Mouse (Mus musculus) heart, adult 2 months (tissue): ENCODE measurements around the gene Syngr2. TPM values are rescaled to one million over a fixed set of nuclear protein-coding genes. Genes with fewer than 3 reads are reported as not detected.
A peak's percentile ranks its signal among the peaks of the same experiment; 100 is the strongest.

Experiments used
- DNase-seq, 2 experiments: peaks; one replicate each; pipeline ENCODE4 v3.0.0; 2021
- H3K27ac ChIP-seq: fragments of 200-600 bp; 2 replicates; pipeline ENCODE4 v1.8.1; 2022
- H3K27me3 ChIP-seq: fragments of 200-500 bp; 2 replicates; pipeline ENCODE4 v1.6.1; 2012; ENCODE audit warnings: mild to moderate bottlenecking, low read length, inconsistent platforms, mixed read lengths; ENCODE audit not compliant: control insufficient read depth, insufficient read depth
- H3K36me3 ChIP-seq: fragments of 200-500 bp; 2 replicates; pipeline ENCODE4 v1.6.1; 2012; ENCODE audit warnings: low read length, inconsistent platforms; ENCODE audit not compliant: control insufficient read depth, insufficient read depth
- H3K4me1 ChIP-seq: fragments of 200-500 bp; 2 replicates; pipeline ENCODE4 v1.6.1; 2011; ENCODE audit warnings: low read length; ENCODE audit not compliant: control insufficient read depth, insufficient read depth
- H3K4me3 ChIP-seq: fragments of 200-600 bp; 2 replicates; pipeline ENCODE4 v1.8.1; 2022
- H3K79me2 ChIP-seq: fragments of 200-500 bp; replicated peaks from 2 replicates; pipeline ENCODE4 v1.6.1; 2012; ENCODE audit warnings: mild to moderate bottlenecking, inconsistent platforms, low read length, moderate library complexity, mixed read lengths; ENCODE audit not compliant: control insufficient read depth, insufficient read depth
- H3K9ac ChIP-seq: fragments of 200-500 bp; 2 replicates; pipeline ENCODE4 v1.6.1; 2012; ENCODE audit warnings: low read depth, mild to moderate bottlenecking, control low read depth, inconsistent platforms, low read length, mixed read lengths
- CTCF ChIP-seq: fragments of 200-600 bp; IDR thresholded peaks from 2 replicates; pipeline ENCODE4 v1.8.1; 2022; ENCODE audit warnings: antibody characterized with exemption, mild to moderate bottlenecking, moderate library complexity
- EP300 ChIP-seq: fragments of 200-500 bp; IDR thresholded peaks from 2 replicates; pipeline ENCODE4 v1.6.1; 2011; ENCODE audit warnings: low read depth, low read length, control low read depth; ENCODE audit not compliant: insufficient read depth
- POLR2A ChIP-seq: fragments of 200-500 bp; IDR thresholded peaks from 2 replicates; pipeline ENCODE4 v1.6.1; 2011; ENCODE audit warnings: mild to moderate bottlenecking, low read depth, low read length, control low read depth; ENCODE audit not compliant: insufficient read depth
- WGBS: fragments of 180-500 bp; shearing (Covaris S2); methylation state at CpG from one replicate; pipeline ENCODE4 v1.1.7; 2018; 5-methylcytosine and 5-hydroxymethylcytosine counted together
- intact Hi-C: fragments of 180-260 bp; cut with DNase I; formaldehyde crosslinking; loops from one replicate; pipeline ENCODE4 v1.15.1; 2025
- polyA plus RNA-seq: library from polyadenylated mRNA; depleted of rRNA; stranded (reverse); fragments of >200 nt; gene quantifications from 2 replicates; pipeline ENCODE4 v1.2.3, GENCODE M21; 2012
- total RNA-seq, 2 experiments: library from RNA; stranded (reverse); gene quantifications; 2 replicates each; pipeline ENCODE4 v1.2.3; 2021

Syngr2 gene
- total and polyA plus RNA-seq, 3 experiments: 109 to 217 (median 129) TPM

- H3K36me3 ChIP-seq: no peaks in the 10 kb centered on the region
- WGBS: under 1% methylated on average over 17 of the region's 17 CpGs
- H3K4me1 ChIP-seq: peaks cover 6% of the 10 kb centered on the region; the same call in 1 of the 2 replicates
- DNase-seq: no peak
- H3K4me3 ChIP-seq: peak overlapping the region; percentile 52
- TF ChIP-seq EP300 (no peak), CTCF (no peak), POLR2A (no peak)
- peak overlapping the region; percentile 96 for H3K27ac ChIP-seq
- intact Hi-C loops: no loop called here
- H3K79me2 ChIP-seq: no peaks in the 10 kb centered on the region
- H3K27me3 ChIP-seq: no peaks in the 10 kb centered on the region
- peak overlapping the region; percentile 74 for H3K9ac ChIP-seq
Measured at GRCm38 (mm10) chr11:117780199-117780515, 29.3 kb upstream of the Syngr2 start.

GRCm38 (mm10) chr11:117780582-117781111 lies 28.8 kb upstream of the Syngr2 start:
- no peaks in the 10 kb centered on the region for H3K79me2 ChIP-seq
- no peaks in the 10 kb centered on the region for H3K36me3 ChIP-seq
- TF ChIP-seq CTCF: peak; percentile 42
- TF ChIP-seq POLR2A: peak; percentile 75
- no peak; the same call in 1 of the 2 replicates for TF ChIP-seq EP300
- peak overlapping the region; percentile 74 for H3K9ac ChIP-seq
- peak overlapping the region; percentile 96 for H3K27ac ChIP-seq
- DNase-seq: peak; percentile 85 to 92
- 2% methylated on average over 19 of the region's 19 CpGs for WGBS
- H3K4me1 ChIP-seq: peaks cover 6% of the 10 kb centered on the region; the same call in 1 of the 2 replicates
- H3K4me3 ChIP-seq: peak overlapping the region; percentile 52
- no peaks in the 10 kb centered on the region for H3K27me3 ChIP-seq
- intact Hi-C loops: no loop called here

- no peak for TF ChIP-seq CTCF
- TF ChIP-seq POLR2A: peak; percentile 31; the same call in 1 of the 2 replicates
- 0 out of 2 replicates have a peak, but pooled peaks have one; percentile 4 for TF ChIP-seq EP300
- WGBS: 10% methylated on average over 18 of the region's 18 CpGs
Measured at GRCm38 (mm10) chr11:117781199-117781821, 28.2 kb upstream of the Syngr2 start.

GRCm38 (mm10) chr11:117781993-117782704 lies 27.3 kb upstream of the Syngr2 start, which contains the start of the genes Tmc8 and Tmc6:
Gene Tmc8, plus strand, starts transcription at chr11:117782076.
Gene Tmc6, minus strand, starts transcription at chr11:117782198.
- peak within 1 kb of the TSS; percentile 96 for H3K27ac ChIP-seq
- intact Hi-C loops: loop anchor here (2.0 kb wide), 1 partner anchor 43 kb away; the partner anchor contains the start of gene Afmid
- DNase-seq: peak; percentile 73 to 83
- 22% methylated on average over 24 of the region's 24 CpGs for WGBS
- no peaks in the 10 kb centered on the region for H3K79me2 ChIP-seq
- peaks cover 6% of the 10 kb centered on the region; the same call in 1 of the 2 replicates for H3K4me1 ChIP-seq
- peak within 1 kb of the TSS; percentile 52 for H3K4me3 ChIP-seq
- H3K27me3 ChIP-seq: no peaks in the 10 kb centered on the region
- peak within 1 kb of the TSS; percentile 85 for H3K9ac ChIP-seq
- peak; percentile 46; the same call in 1 of the 2 replicates for TF ChIP-seq POLR2A
- TF ChIP-seq CTCF: no peak
- H3K36me3 ChIP-seq: no peaks in the 10 kb centered on the region

More at GRCm38 (mm10) chr11:117781199-117781821, 28.2 kb upstream of the Syngr2 start:
- peak overlapping the region; percentile 28 for H3K9ac ChIP-seq
- H3K27ac ChIP-seq: peak overlapping the region; percentile 96
- intact Hi-C loops: no loop called here
- no peaks in the 10 kb centered on the region for H3K27me3 ChIP-seq
- peak; percentile 73 to 83 for DNase-seq
- peak overlapping the region; percentile 52 for H3K4me3 ChIP-seq
- H3K79me2 ChIP-seq: no peaks in the 10 kb centered on the region
- peaks cover 6% of the 10 kb centered on the region; the same call in 1 of the 2 replicates for H3K4me1 ChIP-seq
- H3K36me3 ChIP-seq: no peaks in the 10 kb centered on the region

- no peaks in the 10 kb centered on the region for H3K79me2 ChIP-seq
- peak overlapping the region; percentile 96 for H3K27ac ChIP-seq
- no peaks in the 10 kb centered on the region for H3K36me3 ChIP-seq
- 47% methylated on average over 9 of the region's 9 CpGs for WGBS
- TF ChIP-seq CTCF (no peak), EP300 (no peak), POLR2A (no peak)
- intact Hi-C loops: loop anchor here (2.0 kb wide), 1 partner anchor 42 kb away; the partner anchor contains the start of gene Afmid
- no peak for DNase-seq
- peak overlapping the region; percentile 85 for H3K9ac ChIP-seq
- H3K27me3 ChIP-seq: no peaks in the 10 kb centered on the region
- peaks cover 6% of the 10 kb centered on the region; the same call in 1 of the 2 replicates for H3K4me1 ChIP-seq
- peak overlapping the region; percentile 52 for H3K4me3 ChIP-seq
Measured at GRCm38 (mm10) chr11:117782705-117783034, 26.8 kb upstream of the Syngr2 start.

- Histone ChIP-seq H3K4me1 (peaks cover 6% of the 10 kb centered on the region; the same call in 1 of the 2 replicates), H3K27ac (peak overlapping the region; percentile 96), H3K9ac (peak overlapping the region; percentile 85), H3K27me3 (no peaks in the 10 kb centered on the region), H3K79me2 (no peaks in the 10 kb centered on the region), H3K4me3 (peak overlapping the region; percentile 52), H3K36me3 (no peaks in the 10 kb centered on the region)
- DNase-seq: peak; percentile 72 to 74
- TF ChIP-seq EP300 (no peak), CTCF (peak; percentile 89), POLR2A (peak; percentile 58; the same call in 1 of the 2 replicates)
- WGBS: 12% methylated on average over 31 of the region's 31 CpGs
- intact Hi-C loops: loop anchor here (2.0 kb wide), 1 partner anchor 42 kb away; the partner anchor contains the start of gene Afmid
Measured at GRCm38 (mm10) chr11:117783089-117783488, 26.4 kb upstream of the Syngr2 start.
